Mouse (Mus musculus) hindbrain, embryonic 13.5 days (tissue): ENCODE results near the gene Tmem208. TPM values are rescaled to one million over a fixed set of nuclear protein-coding genes. Genes with fewer than 3 reads are reported as not detected.
A peak's percentile ranks its signal among the peaks of the same experiment; 100 is the strongest.
"Not testable (repeated sequence)": the region's sequence is repeated elsewhere in the genome, so short reads cannot be mapped to it uniquely, and the experiment has no call there.

Experiments used
- ATAC-seq: fragments of 200-750 bp; cut with Nextera tagmentation; 2 replicates; pipeline ENCODE4 v1.8.0; 2017; ENCODE audit warnings: moderate TSS enrichment; ENCODE audit not compliant: low FRiP score
- H3K27ac ChIP-seq: fragments of 300-500 bp; sonication (generic); 2 replicates; pipeline ENCODE4 v1.5.1; 2015; ENCODE audit warnings: inconsistent platforms, mild to moderate bottlenecking, moderate library complexity
- H3K27me3 ChIP-seq: fragments of 300-500 bp; sonication (generic); 2 replicates; pipeline ENCODE4 v1.6.1; 2015; ENCODE audit warnings: mild to moderate bottlenecking, inconsistent platforms
- H3K36me3 ChIP-seq: fragments of 300-500 bp; sonication (generic); 2 replicates; pipeline ENCODE4 v1.6.1; 2015; ENCODE audit warnings: mild to moderate bottlenecking, inconsistent platforms
- H3K4me1 ChIP-seq: fragments of 300-500 bp; sonication (generic); replicated peaks from 2 replicates; pipeline ENCODE4 v1.6.1; 2015; ENCODE audit warnings: inconsistent platforms
- H3K4me2 ChIP-seq: fragments of 300-500 bp; sonication (generic); 2 replicates; pipeline ENCODE4 v1.6.1; 2015; ENCODE audit warnings: inconsistent platforms, mild to moderate bottlenecking, moderate library complexity
- H3K4me3 ChIP-seq: fragments of 300-500 bp; sonication (generic); 2 replicates; pipeline ENCODE4 v1.5.1; 2015; ENCODE audit warnings: mild to moderate bottlenecking, inconsistent platforms
- H3K9ac ChIP-seq: fragments of 300-500 bp; sonication (generic); 2 replicates; pipeline ENCODE4 v1.6.1; 2015; ENCODE audit warnings: mild to moderate bottlenecking, inconsistent platforms
- H3K9me3 ChIP-seq: fragments of 300-500 bp; sonication (generic); 2 replicates; pipeline ENCODE4 v1.6.1; 2016; ENCODE audit warnings: inconsistent platforms
- WGBS: fragments of 180-500 bp; shearing (Covaris S2); methylation state at CpG from one replicate; pipeline ENCODE4 v1.1.7; 2015; 5-methylcytosine and 5-hydroxymethylcytosine counted together
- polyA plus RNA-seq: library from polyadenylated mRNA; unstranded; fragments of >200 nt; fragmentation: Nextera tagmentation; extraction: Ambion mirVana; gene quantifications from 2 replicates; pipeline ENCODE4 v1.2.1, GENCODE M21; 2015

The Tmem208 gene
- polyA plus RNA-seq, 1 experiment from 2014 or later: 136 TPM

GRCm38 (mm10) chr8:105290554-105291314 lies 35.4 kb upstream of the Tmem208 start:
- Histone ChIP-seq H3K4me1 (peaks cover 48% of the 10 kb centered on the region), H3K9ac (peak overlapping the region; percentile 69), H3K4me3 (peak overlapping the region; percentile 55), H3K4me2 (peak overlapping the region; percentile 82), H3K27me3 (peaks cover 26% of the 10 kb centered on the region), H3K27ac (no peak overlapping the region), H3K9me3 (no peaks in the 10 kb centered on the region), H3K36me3 (peaks cover 3% of the 10 kb centered on the region)
- WGBS: 7% methylated on average over 31 of the region's 31 CpGs
- no peak for ATAC-seq

DNA sequence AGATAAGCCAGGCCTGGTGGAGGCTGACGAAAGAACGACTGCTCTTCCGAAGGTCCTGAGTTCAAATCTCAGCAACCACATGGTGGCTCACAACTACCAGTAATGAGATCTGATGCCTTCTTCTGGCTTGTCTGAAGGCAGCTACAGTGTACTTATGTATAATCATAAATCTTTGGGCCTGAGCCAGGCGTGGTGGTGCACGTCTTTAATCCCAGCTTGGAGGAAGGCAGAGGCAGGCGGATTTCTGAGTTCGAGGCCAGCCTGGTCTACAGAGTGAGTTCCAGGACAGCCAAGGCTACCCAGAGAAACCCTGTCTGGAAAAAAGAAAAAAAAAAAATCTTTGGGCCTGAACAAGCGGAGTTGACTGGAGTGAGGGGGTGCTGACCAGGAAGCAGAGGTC lies 34.8 kb upstream of the Tmem208 start:
- not testable (repeated sequence) for H3K4me2 ChIP-seq, H3K27ac ChIP-seq, ATAC-seq, H3K9ac ChIP-seq, H3K9me3 ChIP-seq, H3K36me3 ChIP-seq
- WGBS: 89% methylated on average over 8 of the region's 8 CpGs
- Histone ChIP-seq H3K4me3 (0 out of 2 replicates have a peak overlapping the region, but pooled peaks have one; percentile 55), H3K4me1 (peaks cover 42% of the 10 kb centered on the region), H3K27me3 (peaks cover 26% of the 10 kb centered on the region)

GRCm38 (mm10) chr8:105291802-105292201 lies 34.4 kb upstream of the Tmem208 start:
- peaks cover 26% of the 10 kb centered on the region for H3K27me3 ChIP-seq
- not testable (repeated sequence) for H3K4me2 ChIP-seq, H3K9me3 ChIP-seq, H3K27ac ChIP-seq, H3K36me3 ChIP-seq, ATAC-seq, H3K9ac ChIP-seq, H3K4me3 ChIP-seq
- peaks cover 40% of the 10 kb centered on the region for H3K4me1 ChIP-seq
- 75% methylated on average over 3 of the region's 3 CpGs for WGBS

DNA sequence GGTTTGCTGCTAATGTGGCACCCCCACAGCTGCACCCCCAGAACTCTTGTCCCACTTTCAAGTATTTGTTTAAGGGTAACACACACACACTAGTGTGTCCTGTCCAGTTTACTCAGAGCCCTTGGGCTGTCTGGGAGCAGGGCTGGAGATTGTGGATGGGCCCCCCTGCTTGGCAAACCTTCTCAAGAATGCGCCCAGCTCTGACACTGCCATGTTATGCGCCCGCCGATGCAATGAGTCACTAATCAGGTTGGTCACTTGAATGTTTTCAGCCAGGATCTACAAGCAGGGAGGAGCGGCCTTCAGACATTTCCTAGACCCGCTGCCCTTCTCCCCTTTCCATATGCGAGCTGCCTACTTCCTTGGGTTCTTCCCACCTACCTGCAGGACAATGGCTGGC lies 33.7 kb upstream of the Tmem208 start:
- WGBS: 79% methylated on average over 7 of the region's 7 CpGs
- Histone ChIP-seq H3K36me3 (no peaks in the 10 kb centered on the region), H3K4me1 (peaks cover 38% of the 10 kb centered on the region), H3K27me3 (peaks cover 26% of the 10 kb centered on the region), H3K4me2 (no peak overlapping the region), H3K9me3 (no peaks in the 10 kb centered on the region), H3K9ac (no peak overlapping the region), H3K4me3 (no peak overlapping the region), H3K27ac (no peak overlapping the region)
- no peak for ATAC-seq

DNA sequence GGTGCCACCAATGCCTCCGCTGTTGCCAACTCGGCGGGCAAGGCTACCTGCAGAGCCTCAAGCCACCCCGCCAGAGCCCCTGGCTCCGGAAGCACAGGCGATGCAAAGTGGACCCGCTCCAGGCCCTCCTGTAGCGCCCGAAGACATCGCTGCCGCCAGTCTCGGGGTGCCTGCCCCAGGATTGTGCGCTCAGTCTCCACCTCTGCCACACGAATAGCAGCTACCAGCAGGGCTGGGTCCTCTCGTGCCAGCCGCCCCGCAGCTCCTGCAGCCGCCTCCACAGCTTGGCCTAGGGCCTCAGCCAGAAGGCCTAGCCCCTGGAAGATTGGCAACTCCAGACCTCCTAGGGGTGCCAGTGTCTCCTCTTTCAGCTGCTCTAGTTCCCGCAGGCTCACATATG lies 32.7 kb upstream of the Tmem208 start:
- Histone ChIP-seq H3K9me3 (no peaks in the 10 kb centered on the region), H3K4me1 (peaks cover 35% of the 10 kb centered on the region), H3K4me2 (no peak overlapping the region), H3K4me3 (no peak overlapping the region), H3K9ac (no peak overlapping the region; the same call in 1 of the 2 replicates), H3K36me3 (no peaks in the 10 kb centered on the region), H3K27me3 (peaks cover 26% of the 10 kb centered on the region), H3K27ac (no peak overlapping the region)
- ATAC-seq: no peak
- 65% methylated on average over 19 of the region's 19 CpGs for WGBS

DNA sequence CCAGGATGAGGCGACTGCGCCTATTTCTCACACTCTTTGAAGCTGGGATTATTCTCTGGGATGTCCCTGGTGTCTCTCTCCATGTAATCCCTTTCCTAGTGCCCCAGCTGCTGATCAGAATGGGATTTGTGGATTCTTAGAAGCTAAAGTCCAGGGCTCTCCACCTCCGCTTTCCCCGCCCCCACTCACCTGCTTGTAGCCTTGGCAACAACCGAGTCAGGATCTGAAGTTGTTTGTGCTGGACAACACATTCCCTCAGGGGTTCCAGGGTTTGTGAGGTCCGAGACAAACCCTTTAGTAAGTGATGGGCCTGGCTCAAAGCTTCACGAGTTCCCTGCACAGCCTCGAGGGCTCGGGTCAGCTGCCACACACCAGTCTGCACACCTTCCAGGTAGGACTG lies 31.4 kb upstream of the Tmem208 start:
- Histone ChIP-seq H3K27me3 (peaks cover 26% of the 10 kb centered on the region), H3K4me1 (peaks cover 42% of the 10 kb centered on the region), H3K4me2 (0 out of 2 replicates have a peak overlapping the region, but pooled peaks have one; percentile 21), H3K36me3 (peaks cover 9% of the 10 kb centered on the region), H3K4me3 (peak overlapping the region; percentile 5; the same call in 1 of the 2 replicates), H3K9ac (no peak overlapping the region), H3K9me3 (no peaks in the 10 kb centered on the region), H3K27ac (no peak overlapping the region)
- ATAC-seq: no peak
- WGBS: 74% methylated on average over 9 of the region's 9 CpGs

GRCm38 (mm10) chr8:105295256-105295655 lies 30.9 kb upstream of the Tmem208 start:
- no peak for ATAC-seq
- no peak overlapping the region for H3K9ac ChIP-seq
- H3K36me3 ChIP-seq: peaks cover 14% of the 10 kb centered on the region
- WGBS: 73% methylated on average over 11 of the region's 11 CpGs
- no peaks in the 10 kb centered on the region for H3K9me3 ChIP-seq
- no peak overlapping the region for H3K27ac ChIP-seq
- H3K27me3 ChIP-seq: peaks cover 25% of the 10 kb centered on the region
- H3K4me3 ChIP-seq: peak overlapping the region; percentile 8; the same call in 1 of the 2 replicates
- H3K4me2 ChIP-seq: 0 out of 2 replicates have a peak overlapping the region, but pooled peaks have one; percentile 21
- H3K4me1 ChIP-seq: peaks cover 40% of the 10 kb centered on the region

DNA sequence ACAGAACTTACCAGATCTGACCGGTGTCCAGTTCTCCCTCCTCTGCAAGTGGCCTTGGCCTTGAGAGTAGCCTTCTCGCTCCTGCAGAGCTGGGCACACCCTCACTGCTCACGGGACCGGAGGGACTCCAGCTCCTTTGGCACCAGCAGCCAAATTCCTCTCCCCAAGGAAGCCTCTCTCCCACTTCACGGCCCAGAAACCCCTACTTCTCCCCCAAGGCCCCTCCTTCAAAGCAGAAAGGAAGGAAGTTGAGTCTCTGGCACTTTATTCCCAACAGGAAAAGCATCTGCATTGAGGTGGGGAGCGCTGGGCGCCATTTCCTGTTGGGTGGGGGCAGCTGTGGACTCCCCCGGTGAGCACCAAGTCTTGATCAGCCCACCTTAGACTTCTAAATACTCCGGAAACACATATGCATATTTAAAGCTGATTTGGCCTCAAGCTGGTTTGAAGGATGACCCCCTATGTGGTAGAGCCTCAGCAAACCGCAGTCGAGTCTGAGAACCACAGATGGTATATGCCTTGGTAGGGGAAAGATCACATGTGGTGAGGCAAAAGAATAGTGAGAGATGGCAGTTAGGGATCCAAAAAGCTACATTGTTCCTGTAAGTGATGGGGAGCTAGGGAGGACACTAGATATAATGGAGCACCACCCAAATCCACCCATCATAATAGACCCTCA lies 30.1 kb upstream of the Tmem208 start, which contains the start of gene Exoc3l:
Gene Exoc3l, minus strand, starts transcription at position 207 of the 679 bp plus-strand sequence.
- Histone ChIP-seq H3K4me1 (peaks cover 32% of the 10 kb centered on the region), H3K27me3 (peaks cover 19% of the 10 kb centered on the region), H3K9ac (0 out of 2 replicates have a peak within 1 kb of the TSS, but pooled peaks have one; percentile 98), H3K4me2 (peak within 1 kb of the TSS; percentile 99), H3K9me3 (no peaks in the 10 kb centered on the region), H3K4me3 (peak within 1 kb of the TSS; percentile 100), H3K27ac (no peak within 1 kb of the TSS), H3K36me3 (peaks cover 22% of the 10 kb centered on the region)
- ATAC-seq: no peak
- WGBS: 61% methylated on average over 11 of the region's 11 CpGs

DNA sequence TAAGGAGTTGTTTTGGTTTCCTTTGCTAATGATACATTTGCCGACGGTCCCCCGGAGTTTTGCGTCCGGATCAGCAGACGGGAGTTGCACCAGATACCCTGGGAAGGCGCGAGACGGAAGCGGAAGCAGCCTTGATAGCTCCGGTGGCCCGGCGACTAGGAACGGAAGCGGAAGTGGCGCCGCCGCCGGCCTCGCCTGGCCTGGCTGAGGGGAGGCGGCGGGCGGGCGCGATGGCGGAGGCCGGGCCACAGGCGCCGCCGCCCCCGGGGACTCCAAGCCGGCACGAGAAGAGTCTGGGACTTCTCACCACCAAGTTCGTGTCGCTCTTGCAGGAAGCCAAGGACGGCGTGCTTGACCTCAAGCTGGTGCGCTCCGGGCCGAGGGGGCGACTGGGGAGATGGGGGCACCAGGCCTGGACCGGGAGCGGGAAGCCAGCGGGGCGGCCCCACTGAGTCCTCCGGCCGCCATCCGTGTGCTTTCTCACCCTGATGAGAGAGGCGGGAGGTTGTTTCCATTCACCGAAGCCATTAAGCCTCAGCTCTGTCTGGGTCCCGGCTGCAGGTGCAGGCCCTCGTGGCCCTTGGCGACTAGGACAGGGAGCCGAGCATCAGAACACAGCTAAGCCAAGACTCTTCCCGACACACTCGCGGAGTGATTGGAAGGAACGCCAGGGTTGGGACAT lies 28.5 kb upstream of the Tmem208 start, which contains the start of gene E2f4:
Gene E2f4, plus strand, starts transcription at position 153 of the 682 bp plus-strand sequence.
- Histone ChIP-seq H3K27ac (peak within 1 kb of the TSS; percentile 76), H3K4me2 (peak within 1 kb of the TSS; percentile 99), H3K4me3 (peak within 1 kb of the TSS; percentile 100), H3K36me3 (peaks cover 38% of the 10 kb centered on the region), H3K4me1 (peaks cover 30% of the 10 kb centered on the region), H3K9me3 (no peaks in the 10 kb centered on the region), H3K9ac (peak within 1 kb of the TSS; percentile 98), H3K27me3 (peaks cover 12% of the 10 kb centered on the region)
- peak; percentile 86 for ATAC-seq
- WGBS: under 1% methylated on average over 58 of the region's 58 CpGs

DNA sequence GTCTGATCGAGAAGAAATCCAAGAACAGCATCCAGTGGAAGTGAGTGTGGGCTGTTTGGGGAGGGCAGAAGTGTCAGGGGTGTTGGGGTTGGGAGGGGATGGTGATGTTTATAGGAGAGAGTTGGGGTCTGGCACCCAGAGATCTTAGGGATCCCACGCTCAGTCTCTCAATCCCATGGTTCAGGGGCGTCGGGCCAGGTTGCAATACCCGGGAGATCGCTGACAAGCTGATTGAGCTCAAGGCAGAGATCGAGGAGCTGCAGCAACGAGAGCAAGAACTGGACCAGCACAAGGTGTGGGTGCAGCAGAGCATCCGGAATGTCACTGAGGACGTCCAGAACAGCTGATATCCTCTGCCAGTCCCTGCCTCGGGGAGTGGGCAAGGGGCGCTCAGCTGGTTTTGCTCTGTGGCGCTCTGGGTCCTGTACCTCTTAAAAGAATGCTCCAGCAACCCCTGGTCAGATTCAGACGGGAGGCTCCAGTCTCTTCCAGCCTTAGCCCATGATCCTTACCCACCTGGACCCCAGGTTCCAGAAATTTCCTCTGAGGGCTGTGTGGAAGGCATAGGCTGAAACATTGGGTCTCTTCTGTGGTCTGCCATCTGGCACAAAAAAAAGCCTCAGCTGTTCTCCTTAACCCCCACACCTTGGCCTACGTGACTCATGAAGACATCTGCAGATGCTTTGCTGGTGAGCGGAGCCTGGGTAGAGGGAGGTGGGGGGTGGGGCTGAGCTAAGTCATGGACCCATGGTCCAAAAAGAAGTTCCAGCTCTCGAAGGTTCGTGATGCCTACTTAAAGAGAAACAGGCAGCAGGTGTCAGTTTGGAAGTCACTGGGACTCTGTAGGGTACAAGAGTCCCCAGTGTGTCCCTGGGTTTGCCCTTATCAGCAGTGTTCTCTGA lies 27.6 kb upstream of the Tmem208 start:
- H3K4me3 ChIP-seq: peak overlapping the region; percentile 100
- no peak for ATAC-seq

GRCm38 (mm10) chr8:105299962-105300361 lies 26.2 kb upstream of the Tmem208 start:
- no peak overlapping the region for H3K9ac ChIP-seq
- 97% methylated on average over 8 of the region's 8 CpGs for WGBS
- H3K27ac ChIP-seq: no peak overlapping the region
- peaks cover 6% of the 10 kb centered on the region; the same call in 1 of the 2 replicates for H3K27me3 ChIP-seq
- H3K4me2 ChIP-seq: no peak overlapping the region
- ATAC-seq: no peak
- H3K4me1 ChIP-seq: peaks cover 40% of the 10 kb centered on the region
- H3K36me3 ChIP-seq: peaks cover 59% of the 10 kb centered on the region
- no peaks in the 10 kb centered on the region for H3K9me3 ChIP-seq
- H3K4me3 ChIP-seq: no peak overlapping the region

More for the DNA sequence above, 27.6 kb upstream of the Tmem208 start:
- peaks cover 46% of the 10 kb centered on the region for H3K36me3 ChIP-seq
- peak overlapping the region; percentile 98 for H3K9ac ChIP-seq
- H3K9me3 ChIP-seq: no peaks in the 10 kb centered on the region
- no peak overlapping the region for H3K27ac ChIP-seq
- peaks cover 6% of the 10 kb centered on the region; the same call in 1 of the 2 replicates for H3K27me3 ChIP-seq
- H3K4me1 ChIP-seq: peaks cover 30% of the 10 kb centered on the region
- 59% methylated on average over 18 of the region's 18 CpGs for WGBS
- H3K4me2 ChIP-seq: peak overlapping the region; percentile 99
